Mouse (Mus musculus) hindbrain, embryonic 12.5 days (tissue): ENCODE results near the gene 4933407L21Rik. TPM values are rescaled to one million over a fixed set of nuclear protein-coding genes. Genes with fewer than 3 reads are reported as not detected.

ENCODE experiments used
- ATAC-seq: fragments of 200-750 bp; cut with Nextera tagmentation; 2 replicates; pipeline ENCODE4 v1.8.0; 2017; ENCODE audit warnings: moderate TSS enrichment; ENCODE audit not compliant: low FRiP score
- H3K27ac ChIP-seq: fragments of 300-500 bp; sonication (generic); 2 replicates; pipeline ENCODE4 v1.5.1; 2016; ENCODE audit warnings: mild to moderate bottlenecking
- H3K27me3 ChIP-seq: fragments of 300-500 bp; sonication (generic); 2 replicates; pipeline ENCODE4 v1.6.1; 2016; ENCODE audit warnings: mild to moderate bottlenecking
- H3K36me3 ChIP-seq: fragments of 300-500 bp; sonication (generic); 2 replicates; pipeline ENCODE4 v1.6.1; 2016; ENCODE audit warnings: mild to moderate bottlenecking
- H3K4me1 ChIP-seq: fragments of 300-500 bp; sonication (generic); 2 replicates; pipeline ENCODE4 v1.6.1; 2016
- H3K4me2 ChIP-seq: fragments of 300-500 bp; sonication (generic); replicated peaks from 2 replicates; pipeline ENCODE4 v1.6.1; 2016; ENCODE audit warnings: mild to moderate bottlenecking
- H3K4me3 ChIP-seq: fragments of 300-500 bp; sonication (generic); 2 replicates; pipeline ENCODE4 v1.5.1; 2016; ENCODE audit warnings: mild to moderate bottlenecking
- H3K9ac ChIP-seq: fragments of 300-500 bp; sonication (generic); 2 replicates; pipeline ENCODE4 v1.6.1; 2016; ENCODE audit warnings: mild to moderate bottlenecking, moderate library complexity
- H3K9me3 ChIP-seq: fragments of 300-500 bp; sonication (generic); replicated peaks from 2 replicates; pipeline ENCODE4 v1.6.1; 2016; ENCODE audit warnings: mild to moderate bottlenecking
- WGBS: fragments of 180-500 bp; shearing (Covaris S2); methylation state at CpG from one replicate; pipeline ENCODE4 v1.1.7; 2016; 5-methylcytosine and 5-hydroxymethylcytosine counted together
- polyA plus RNA-seq: library from polyadenylated mRNA; unstranded; fragments of >200 nt; fragmentation: Nextera tagmentation; extraction: Ambion mirVana; gene quantifications from 2 replicates; pipeline ENCODE4 v1.2.1, GENCODE M21; 2016

Gene 4933407L21Rik
- polyA plus RNA-seq, 1 experiment from 2014 or later, result 1.6 TPM

DNA sequence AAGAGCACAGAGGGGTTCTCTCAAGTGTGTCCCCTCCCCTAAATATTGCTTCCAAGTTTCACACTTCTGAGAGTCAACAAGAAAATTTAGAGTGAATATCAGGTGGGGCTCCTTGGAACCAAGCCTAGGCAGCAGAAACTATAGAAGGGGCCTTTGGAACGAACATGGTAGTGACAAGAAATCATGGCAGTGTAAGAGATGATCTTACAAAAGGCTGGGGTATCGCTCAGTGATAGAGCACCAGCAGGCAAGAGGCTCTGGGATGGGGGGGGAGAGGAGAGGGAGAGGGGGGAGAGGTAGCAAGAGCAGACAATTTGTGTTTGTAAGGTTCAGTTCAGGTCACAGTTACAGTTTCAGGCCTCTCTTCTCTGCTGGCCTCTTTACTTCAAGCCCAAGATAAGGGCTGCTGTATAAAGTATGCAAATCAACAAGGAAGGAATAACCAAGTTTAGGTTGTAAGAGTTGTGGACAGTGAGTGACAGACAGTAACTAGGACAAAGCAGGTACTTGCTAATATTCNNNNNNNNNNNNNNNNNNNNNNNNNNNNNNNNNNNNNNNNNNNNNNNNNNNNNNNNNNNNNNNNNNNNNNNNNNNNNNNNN, 20.9 kb downstream of the 4933407L21Rik start:
- WGBS, result 77% methylated on average over 2 of the region's 2 CpGs
- Histone ChIP-seq H3K27me3 (no peaks in the 10 kb centered on the region), H3K4me1 (no peaks in the 10 kb centered on the region), H3K4me2 (no peak overlapping the region), H3K9me3 (no peaks in the 10 kb centered on the region), H3K9ac (no peak overlapping the region), H3K27ac (no peak overlapping the region), H3K36me3 (no peaks in the 10 kb centered on the region), H3K4me3 (no peak overlapping the region)
- ATAC-seq, result no peak

DNA sequence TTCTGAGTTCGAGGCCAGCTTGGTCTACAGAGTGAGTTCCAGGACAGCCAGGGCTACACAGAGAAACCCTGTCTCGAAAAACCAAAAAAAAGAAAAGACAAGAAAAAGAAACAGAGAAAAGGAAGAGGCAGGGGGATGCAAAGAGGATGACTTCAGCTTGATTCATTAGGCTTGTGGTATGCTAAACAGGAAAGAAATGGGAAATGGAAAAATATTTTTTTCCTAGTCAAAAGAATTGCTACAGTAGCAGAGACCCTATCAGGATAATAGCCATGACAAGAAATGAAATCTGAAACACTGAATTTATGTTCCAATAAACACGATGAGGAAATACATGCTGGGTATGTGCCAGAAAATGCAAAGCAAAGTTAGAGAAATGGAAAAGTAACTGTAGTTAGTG, 26.9 kb downstream of the 4933407L21Rik start:
- Histone ChIP-seq H3K4me1 (no peaks in the 10 kb centered on the region), H3K36me3 (no peaks in the 10 kb centered on the region), H3K9ac (no peak overlapping the region), H3K27ac (no peak overlapping the region), H3K4me2 (no peak overlapping the region), H3K4me3 (no peak overlapping the region), H3K9me3 (no peaks in the 10 kb centered on the region), H3K27me3 (no peaks in the 10 kb centered on the region)
- 84% methylated on average over 3 of the region's 3 CpGs for WGBS
- ATAC-seq, result no peak

DNA sequence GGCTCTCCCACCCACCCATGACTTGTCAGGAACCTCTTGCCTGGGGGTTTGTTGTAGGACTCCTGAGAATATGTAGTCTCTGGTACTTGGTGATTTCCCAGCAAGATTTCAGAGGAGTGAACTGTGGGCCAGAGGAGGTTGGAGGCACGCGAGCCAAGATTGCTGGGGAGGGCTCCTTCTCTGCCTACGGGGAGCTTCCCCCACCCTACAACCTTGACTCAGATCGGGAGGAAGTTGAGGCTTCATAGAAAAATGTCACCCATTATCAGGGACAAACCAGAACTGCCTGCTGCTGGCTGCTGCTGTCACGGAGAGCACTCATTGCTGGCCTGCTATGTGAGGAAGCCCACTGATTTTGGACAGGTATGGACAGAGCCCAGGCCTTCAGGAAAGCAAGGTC, 29.0 kb downstream of the 4933407L21Rik start:
- WGBS, result 86% methylated on average over 5 of the region's 5 CpGs
- Histone ChIP-seq H3K4me2 (no peak overlapping the region), H3K27me3 (no peaks in the 10 kb centered on the region), H3K36me3 (no peaks in the 10 kb centered on the region), H3K9ac (no peak overlapping the region), H3K4me1 (no peaks in the 10 kb centered on the region), H3K27ac (no peak overlapping the region), H3K4me3 (no peak overlapping the region), H3K9me3 (no peaks in the 10 kb centered on the region)
- no peak for ATAC-seq

DNA sequence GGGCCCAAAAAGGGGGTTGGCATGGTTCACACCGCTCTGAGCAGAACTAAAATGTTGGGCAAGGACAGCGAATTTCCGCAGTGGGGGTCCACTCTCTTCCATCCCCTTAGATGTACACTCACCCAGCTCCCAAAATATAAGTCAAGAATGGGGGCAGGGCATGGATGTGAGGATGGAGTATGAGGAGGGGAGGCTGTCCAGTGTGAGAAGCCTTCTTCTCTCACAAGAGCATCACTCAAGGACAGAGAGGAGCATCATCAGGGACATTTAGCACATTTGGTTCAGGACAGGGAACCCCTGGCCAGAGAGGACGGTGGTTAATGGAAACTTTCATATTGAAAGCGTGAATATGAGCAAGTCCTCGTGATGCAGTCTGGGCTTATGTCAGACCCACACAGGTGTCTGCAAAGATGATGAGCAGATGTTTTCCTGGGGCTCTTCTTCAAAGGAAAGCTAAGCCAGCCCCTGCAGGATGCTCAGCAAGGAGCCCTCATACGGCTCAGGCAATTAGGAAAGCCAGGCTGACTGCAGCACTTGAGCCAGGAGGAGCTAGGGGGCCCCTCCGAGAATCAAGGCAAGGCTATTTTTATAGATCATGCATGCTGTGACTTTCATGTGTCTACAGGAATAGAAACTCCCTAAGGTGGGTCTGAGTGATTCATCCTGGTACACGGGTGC, 29.8 kb downstream of the 4933407L21Rik start:
- Histone ChIP-seq H3K4me1 (no peaks in the 10 kb centered on the region), H3K36me3 (no peaks in the 10 kb centered on the region), H3K9ac (no peak overlapping the region), H3K27me3 (no peaks in the 10 kb centered on the region), H3K4me3 (no peak overlapping the region), H3K4me2 (no peak overlapping the region), H3K9me3 (no peaks in the 10 kb centered on the region), H3K27ac (no peak overlapping the region)
- ATAC-seq, result no peak
- 62% methylated on average over 9 of the region's 9 CpGs for WGBS

DNA sequence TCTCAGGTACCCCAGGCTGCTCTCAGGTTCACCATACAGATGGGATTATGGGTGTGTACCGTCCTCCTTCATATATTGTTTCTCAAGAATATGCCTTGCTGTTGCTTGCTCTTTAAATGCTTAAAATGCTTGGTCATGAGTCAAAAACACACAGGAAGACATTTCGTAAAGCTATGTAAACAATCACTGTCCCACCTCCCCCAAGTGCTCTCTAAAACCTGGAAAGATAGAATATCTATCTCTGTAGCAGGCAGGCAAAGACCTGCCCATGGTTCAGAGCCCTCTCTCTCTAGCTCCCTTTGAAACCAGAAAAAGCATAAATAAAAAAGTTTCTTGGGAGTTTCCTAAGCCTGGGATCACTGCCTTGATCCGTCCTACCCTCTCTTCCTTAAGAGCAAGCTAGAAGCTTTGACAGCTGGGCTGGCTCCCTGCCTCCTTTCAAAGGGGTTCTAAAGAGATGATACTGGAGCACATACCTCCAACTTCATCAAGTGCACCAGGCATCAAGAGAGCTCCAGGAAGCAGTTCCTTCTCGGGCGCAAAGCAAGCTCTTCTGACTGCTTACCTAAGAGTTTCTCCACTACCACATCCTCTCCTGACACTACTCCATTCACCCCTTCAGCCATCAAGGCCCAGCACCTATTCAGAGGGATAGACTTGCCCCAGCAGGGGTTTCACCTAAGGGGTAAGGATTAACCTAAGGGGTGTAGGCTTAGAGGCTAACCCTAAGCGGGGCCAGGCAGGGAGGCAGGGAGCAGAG, 31.0 kb downstream of the 4933407L21Rik start:
- Histone ChIP-seq H3K9ac (no peak overlapping the region), H3K27ac (no peak overlapping the region), H3K4me2 (no peak overlapping the region), H3K9me3 (no peaks in the 10 kb centered on the region), H3K27me3 (no peaks in the 10 kb centered on the region), H3K36me3 (no peaks in the 10 kb centered on the region), H3K4me3 (no peak overlapping the region), H3K4me1 (no peaks in the 10 kb centered on the region)
- ATAC-seq, result no peak
- 71% methylated on average over 6 of the region's 6 CpGs for WGBS

DNA sequence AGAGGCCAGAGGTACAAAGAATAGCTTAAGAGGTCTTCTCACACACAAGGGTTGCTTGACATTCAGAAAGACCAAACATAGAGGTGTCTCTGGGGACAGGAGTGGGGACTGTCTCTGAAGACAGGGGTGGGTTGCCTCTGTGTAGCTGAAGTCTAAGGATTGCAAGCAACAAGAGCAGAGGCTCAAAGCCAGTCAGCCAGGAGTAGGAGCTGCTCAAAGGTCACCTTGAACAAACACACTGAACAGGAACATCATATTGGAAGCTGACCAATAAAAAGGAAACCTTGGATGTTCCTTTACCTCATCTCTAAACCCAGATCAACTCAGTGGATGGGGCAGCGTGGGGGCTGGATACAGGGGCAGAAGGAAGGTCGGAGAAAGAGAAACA, 31.6 kb downstream of the 4933407L21Rik start:
- Histone ChIP-seq H3K4me3 (no peak overlapping the region), H3K9me3 (no peaks in the 10 kb centered on the region), H3K27me3 (no peaks in the 10 kb centered on the region), H3K4me1 (no peaks in the 10 kb centered on the region), H3K9ac (no peak overlapping the region), H3K4me2 (no peak overlapping the region), H3K36me3 (no peaks in the 10 kb centered on the region), H3K27ac (no peak overlapping the region)
- WGBS, result 79% methylated on average over 2 of the region's 2 CpGs
- ATAC-seq, result no peak

DNA sequence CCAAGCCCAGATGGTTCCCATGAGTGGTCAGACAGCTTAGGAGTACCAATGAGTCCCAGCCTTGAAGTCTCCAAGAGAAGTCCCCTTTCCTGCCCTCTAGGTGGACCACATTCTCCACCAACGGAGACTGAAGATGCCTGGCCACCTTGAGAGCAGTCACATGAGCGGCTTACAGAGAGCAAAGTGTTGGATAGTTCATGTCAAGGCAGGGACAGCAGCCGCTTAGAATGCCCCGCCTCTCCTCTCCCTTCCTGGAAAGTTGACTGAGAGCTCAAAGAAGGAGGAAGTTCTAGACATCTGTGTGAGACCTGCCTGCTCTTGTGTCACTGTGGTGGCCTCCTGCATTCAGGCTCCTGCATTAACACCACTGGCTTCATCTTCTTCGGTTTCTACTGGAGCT, 32.6 kb downstream of the 4933407L21Rik start, which contains the start of gene Gpr55:
Gene Gpr55 (minus strand): TSS at position 135 of the 400 bp plus-strand sequence.
- Histone ChIP-seq H3K9ac (no peak within 1 kb of the TSS), H3K4me1 (no peaks in the 10 kb centered on the region), H3K4me3 (no peak within 1 kb of the TSS), H3K9me3 (no peaks in the 10 kb centered on the region), H3K4me2 (no peak within 1 kb of the TSS), H3K27ac (no peak within 1 kb of the TSS), H3K27me3 (no peaks in the 10 kb centered on the region), H3K36me3 (no peaks in the 10 kb centered on the region)
- no peak for ATAC-seq
- 85% methylated on average over 5 of the region's 5 CpGs for WGBS

DNA sequence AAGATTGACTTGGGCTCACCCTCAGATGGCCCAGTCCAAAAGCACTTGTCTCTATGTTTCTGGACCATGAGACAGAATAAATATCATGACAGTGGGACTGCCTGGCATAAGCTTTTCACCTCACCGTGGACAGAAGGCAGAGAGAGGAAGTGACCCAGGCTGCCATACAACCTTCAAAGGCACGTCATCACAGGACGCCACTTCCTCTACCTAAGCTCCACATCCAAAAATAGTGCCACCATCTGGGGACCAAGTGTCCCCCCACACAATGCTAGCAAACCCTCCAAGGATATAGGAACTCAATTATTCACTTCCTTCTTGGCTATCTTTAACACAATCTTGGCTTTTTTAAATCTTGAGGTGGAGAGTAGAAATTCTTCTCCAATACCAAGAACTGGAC, 33.8 kb downstream of the 4933407L21Rik start:
- no peak overlapping the region for H3K27ac ChIP-seq
- ATAC-seq, result no peak
- no peak overlapping the region for H3K4me3 ChIP-seq
- H3K9me3 ChIP-seq, result no peaks in the 10 kb centered on the region
- no peaks in the 10 kb centered on the region for H3K27me3 ChIP-seq
- no peaks in the 10 kb centered on the region for H3K4me1 ChIP-seq
- no peaks in the 10 kb centered on the region for H3K36me3 ChIP-seq
- no peak overlapping the region for H3K9ac ChIP-seq
- no peak overlapping the region for H3K4me2 ChIP-seq
- 85% methylated on average over 3 of the region's 3 CpGs for WGBS

DNA sequence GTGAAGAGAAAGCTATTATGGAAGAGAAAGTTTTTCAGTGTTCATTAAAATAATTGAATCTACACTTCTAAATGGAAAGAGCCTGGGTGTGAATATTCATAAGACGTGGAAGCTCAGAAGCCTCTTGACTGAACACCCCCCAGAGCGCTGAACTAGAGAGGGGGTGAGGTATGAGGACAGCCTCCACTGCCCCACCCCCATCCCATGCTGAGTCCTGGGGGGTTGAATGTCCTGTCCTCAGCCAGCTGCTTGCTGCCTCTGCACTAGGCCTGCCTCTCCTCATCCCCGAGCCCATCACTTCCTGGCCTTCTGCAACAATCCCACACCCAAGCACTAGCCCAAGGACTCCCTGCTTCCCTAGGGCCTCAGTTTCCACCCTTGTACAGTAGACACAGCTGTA, 37.6 kb downstream of the 4933407L21Rik start:
- H3K4me1 ChIP-seq, result no peaks in the 10 kb centered on the region
- H3K4me2 ChIP-seq, result no peak overlapping the region
- H3K36me3 ChIP-seq, result no peaks in the 10 kb centered on the region
- H3K27ac ChIP-seq, result no peak overlapping the region
- no peak overlapping the region for H3K9ac ChIP-seq
- no peaks in the 10 kb centered on the region for H3K27me3 ChIP-seq
- WGBS, result 79% methylated on average over 3 of the region's 3 CpGs
- peak; percentile 16; the same call in 1 of the 2 replicates for ATAC-seq
- no peak overlapping the region for H3K4me3 ChIP-seq
- no peaks in the 10 kb centered on the region for H3K9me3 ChIP-seq

DNA sequence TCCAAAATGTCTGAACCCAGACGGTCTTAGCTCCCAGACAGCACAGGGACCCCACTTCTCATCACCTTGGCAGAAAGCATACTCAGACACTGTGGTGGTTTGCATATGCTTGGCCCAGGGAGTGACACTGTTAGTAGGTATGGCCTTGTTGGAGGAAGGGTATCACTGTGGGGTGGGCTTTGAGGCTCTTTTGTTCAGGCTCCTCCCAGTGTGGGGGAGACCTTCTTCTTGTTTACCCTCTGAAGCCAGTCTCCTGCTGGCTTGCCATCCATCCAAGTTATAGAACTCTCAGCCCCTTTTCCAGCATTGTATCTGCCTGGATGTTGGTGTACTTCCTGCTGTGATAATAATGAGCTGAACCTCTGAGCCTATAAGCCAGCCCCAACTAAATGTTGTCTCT, 40.8 kb downstream of the 4933407L21Rik start:
- Histone ChIP-seq H3K4me3 (no peak overlapping the region), H3K36me3 (no peaks in the 10 kb centered on the region), H3K27me3 (no peaks in the 10 kb centered on the region), H3K9me3 (no peaks in the 10 kb centered on the region), H3K9ac (no peak overlapping the region), H3K4me2 (no peak overlapping the region), H3K4me1 (no peaks in the 10 kb centered on the region), H3K27ac (no peak overlapping the region)
- ATAC-seq, result no peak
- WGBS, result 74% methylated on average over 1 of the region's 1 CpGs

DNA sequence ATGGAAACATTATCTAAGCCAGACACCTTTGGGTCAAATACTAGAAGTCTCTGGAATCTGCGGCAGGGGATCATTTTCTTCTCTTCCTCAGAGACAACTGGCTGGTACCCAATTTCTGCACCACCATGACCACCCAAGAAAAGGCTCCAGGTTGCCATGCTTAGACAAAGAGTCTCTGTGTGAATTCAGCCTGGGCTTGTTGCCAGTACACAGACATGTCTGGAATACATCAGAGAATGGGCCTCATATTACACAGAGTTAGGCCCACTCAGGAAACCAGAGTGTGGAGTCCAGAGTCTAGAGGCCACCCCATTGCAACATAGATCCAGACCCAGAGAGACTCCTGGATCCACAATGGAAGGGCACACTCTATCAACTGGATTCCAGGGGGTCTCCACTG, 41.2 kb downstream of the 4933407L21Rik start:
- Histone ChIP-seq H3K4me2 (no peak overlapping the region), H3K36me3 (no peaks in the 10 kb centered on the region), H3K9ac (no peak overlapping the region), H3K27ac (no peak overlapping the region), H3K9me3 (no peaks in the 10 kb centered on the region), H3K4me3 (no peak overlapping the region), H3K4me1 (no peaks in the 10 kb centered on the region), H3K27me3 (no peaks in the 10 kb centered on the region)
- 70% methylated on average over 1 of the region's 1 CpGs for WGBS
- ATAC-seq, result no peak

DNA sequence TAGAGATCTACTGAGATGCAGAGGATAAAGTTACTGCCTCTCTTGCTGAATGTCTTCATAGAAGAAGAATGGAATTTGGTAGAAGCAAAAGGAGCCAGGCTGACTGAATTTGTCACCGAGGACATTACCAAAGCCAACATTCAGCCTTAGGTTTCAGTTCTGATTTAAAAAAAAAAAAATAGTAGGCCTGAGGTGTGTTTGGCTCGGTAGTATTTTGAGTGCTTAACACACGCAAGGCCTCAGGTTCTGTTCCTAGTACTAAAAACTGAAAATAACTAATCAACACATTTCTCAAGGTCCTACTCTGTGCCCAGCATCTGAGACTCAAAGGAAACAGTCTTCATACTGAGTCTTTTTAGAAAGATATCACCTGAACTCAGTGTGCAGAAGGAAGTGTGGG, 42.8 kb downstream of the 4933407L21Rik start:
- Histone ChIP-seq H3K27me3 (no peaks in the 10 kb centered on the region), H3K27ac (no peak overlapping the region), H3K4me1 (no peaks in the 10 kb centered on the region), H3K36me3 (no peaks in the 10 kb centered on the region), H3K4me2 (no peak overlapping the region), H3K9me3 (no peaks in the 10 kb centered on the region), H3K4me3 (no peak overlapping the region), H3K9ac (no peak overlapping the region)
- 96% methylated on average over 3 of the region's 3 CpGs for WGBS
- ATAC-seq, result no peak
